Mouse (Mus musculus) lung, postnatal 0 days (tissue): Measurements from ENCODE around the gene Apopt1.

Experiments used
- CTCF ChIP-seq: IDR thresholded peaks from 2 replicates; pipeline ENCODE4 v1.5.1; 2016; ENCODE audit warnings: antibody characterized with exemption, mild to moderate bottlenecking
- EP300 ChIP-seq: IDR thresholded peaks from 2 replicates; pipeline ENCODE4 v1.6.1; 2016; ENCODE audit warnings: antibody characterized with exemption, mild to moderate bottlenecking, control low read depth

DNA sequence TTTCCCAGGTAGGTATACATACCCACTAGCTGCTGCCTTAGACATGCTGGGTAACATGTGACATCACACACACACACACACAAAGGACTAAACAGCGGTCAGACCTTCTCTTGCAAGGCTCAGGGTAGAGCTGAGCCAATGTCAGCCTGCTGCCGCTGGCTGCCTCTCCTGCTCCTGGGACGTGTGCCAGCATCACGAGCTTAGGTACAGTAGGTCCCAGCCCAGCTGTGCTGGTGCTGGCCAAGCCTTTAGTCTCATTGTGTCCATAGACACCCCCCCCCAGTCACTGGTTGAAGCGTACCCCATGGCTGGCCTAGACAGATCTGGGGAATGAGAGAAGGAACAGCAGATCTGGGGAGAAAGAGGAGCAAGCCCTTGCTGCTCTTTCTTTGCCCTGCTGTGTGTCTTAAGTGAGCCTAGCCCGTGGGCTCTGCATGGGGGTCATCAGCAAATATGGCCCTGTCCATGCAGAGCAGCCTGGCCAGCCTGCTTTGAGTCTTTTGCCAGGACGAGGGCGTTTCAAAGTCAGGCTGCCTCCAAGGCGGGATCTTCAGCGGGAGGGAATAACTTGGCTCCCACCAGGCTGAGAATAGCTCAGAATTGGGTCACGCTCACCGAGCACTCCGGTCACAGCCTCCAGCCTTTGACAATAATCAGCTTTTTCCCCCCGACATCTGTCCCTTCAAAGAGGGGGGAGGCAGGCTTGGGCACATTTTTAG lies 25.6 kb upstream of the Apopt1 start:
- TF ChIP-seq CTCF (no peak), EP300 (no peak)
